Mouse (Mus musculus) cerebellum, adult 11-12 months (tissue): ENCODE results near the gene Gm4214.
"Not testable (repeated sequence)": the region's sequence is repeated elsewhere in the genome, so short reads cannot be mapped to it uniquely, and the experiment has no call there.

ENCODE experiments used
- DNase-seq: peaks from one replicate; pipeline ENCODE4 v3.0.0; 2022

The Gm4214 gene

DNA sequence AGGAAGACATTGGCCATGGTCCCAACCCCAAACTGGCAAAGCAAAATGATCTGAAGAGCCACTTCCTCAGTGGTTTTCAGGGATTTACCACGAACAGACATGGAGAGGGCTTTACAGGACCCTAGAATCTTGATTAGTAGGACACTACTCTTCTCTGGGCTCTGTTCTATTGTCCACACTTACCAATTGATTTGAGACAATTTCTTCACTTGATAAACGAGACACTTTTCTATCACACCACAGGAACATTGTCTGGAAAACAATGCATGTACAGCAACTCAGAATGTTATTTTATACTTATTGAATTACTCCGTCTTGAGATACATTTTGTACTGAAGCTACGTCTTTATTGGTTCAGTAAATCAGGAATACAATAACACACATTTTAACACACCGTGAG lies at the start of gene Gm4214:
Gm4214 (minus strand) TSS at position 101 of the 400 bp plus-strand sequence.
- not testable (repeated sequence) for DNase-seq

DNA sequence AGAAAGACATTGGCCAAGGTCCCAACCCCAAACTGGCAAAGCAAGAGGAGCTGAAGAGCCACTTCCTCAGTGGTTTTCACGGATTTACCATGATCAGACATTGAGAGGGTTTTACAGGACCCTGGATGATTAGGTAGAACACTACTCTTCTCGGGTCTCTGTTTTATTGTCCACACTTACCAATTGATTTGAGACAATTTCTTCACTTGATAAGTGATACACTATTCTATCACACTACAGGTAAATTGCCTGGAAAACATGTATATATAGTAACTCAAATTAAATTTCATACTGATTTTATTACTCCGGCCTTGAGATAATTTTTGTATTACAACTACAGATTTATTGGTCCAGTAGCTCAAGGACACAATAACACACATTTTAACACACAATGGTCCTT lies 35.4 kb upstream of the Gm4214 start, which contains the start of gene Gm4216:
Gm4216 (minus strand) TSS at position 101 of the 400 bp plus-strand sequence.
- DNase-seq, result not testable (repeated sequence)
